Mouse (Mus musculus) thymus, postnatal 4 days (tissue): ENCODE measurements around the gene Dhdh.
A peak's percentile ranks its signal among the peaks of the same experiment; 100 is the strongest.
"Not testable (repeated sequence)": the region's sequence is repeated elsewhere in the genome, so short reads cannot be mapped to it uniquely, and the experiment has no call there.

Experiments
- DNase-seq: peaks from one replicate; pipeline ENCODE4 v3.0.0; 2021

Dhdh gene

GRCm38 (mm10) chr7:45466283-45467089 lies 22.1 kb downstream of the Dhdh start, which contains the start of gene Bax:
TSS of gene Bax (minus strand) at chr7:45466898.
- peak; percentile 96 for DNase-seq

- DNase-seq = peak; percentile 38
Measured at GRCm38 (mm10) chr7:45465549-45465948, 23.1 kb downstream of the Dhdh start.

GRCm38 (mm10) chr7:45465112-45465511 lies 23.5 kb downstream of the Dhdh start:
- no peak for DNase-seq

GRCm38 (mm10) chr7:45463987-45464778 lies 24.4 kb downstream of the Dhdh start:
- DNase-seq = no peak

- not testable (repeated sequence) for DNase-seq
Measured at GRCm38 (mm10) chr7:45462868-45463267, 25.7 kb downstream of the Dhdh start.

- DNase-seq = no peak
Measured at GRCm38 (mm10) chr7:45462325-45462724, 26.3 kb downstream of the Dhdh start.

GRCm38 (mm10) chr7:45461781-45462180 lies 26.8 kb downstream of the Dhdh start:
- DNase-seq = no peak

- DNase-seq = no peak
Measured at GRCm38 (mm10) chr7:45461326-45461725, 27.3 kb downstream of the Dhdh start.

- DNase-seq = peak; percentile 53
Measured at GRCm38 (mm10) chr7:45460860-45461314, 27.7 kb downstream of the Dhdh start.

- no peak for DNase-seq
Measured at GRCm38 (mm10) chr7:45460377-45460776, 28.2 kb downstream of the Dhdh start.

- DNase-seq = peak; percentile 92
Measured at GRCm38 (mm10) chr7:45459564-45460140, 29.0 kb downstream of the Dhdh start, which contains the start of gene Ftl1. TSS of gene Ftl1 (minus strand) at chr7:45459884.

GRCm38 (mm10) chr7:45458748-45459563 lies 29.6 kb downstream of the Dhdh start:
- peak; percentile 95 for DNase-seq

GRCm38 (mm10) chr7:45457204-45458060 lies 31.2 kb downstream of the Dhdh start:
- DNase-seq = no peak

- DNase-seq = no peak
Measured at GRCm38 (mm10) chr7:45456721-45457203, 31.8 kb downstream of the Dhdh start.

GRCm38 (mm10) chr7:45455932-45456696 lies 32.5 kb downstream of the Dhdh start:
- DNase-seq = no peak

- DNase-seq = no peak
Measured at GRCm38 (mm10) chr7:45454971-45455370, 33.6 kb downstream of the Dhdh start.

GRCm38 (mm10) chr7:45451344-45451982 lies 37.1 kb downstream of the Dhdh start:
- peak; percentile 93 for DNase-seq

- no peak for DNase-seq
Measured at GRCm38 (mm10) chr7:45449974-45450373, 38.6 kb downstream of the Dhdh start.

GRCm38 (mm10) chr7:45447325-45447990 lies 41.1 kb downstream of the Dhdh start:
- peak; percentile 40 for DNase-seq
